Mouse (Mus musculus): Measurements from ENCODE around the gene Rras2.

Gene Rras2

GRCm38 (mm10) chr7:114117444-114117905 is at the start of gene Rras2:
TSS of gene Rras2 (minus strand) at chr7:114117781.
- DNase-seq (ENCODE audit: low spot score in 2 of 2) = peak; percentile 60 to 72

DNA sequence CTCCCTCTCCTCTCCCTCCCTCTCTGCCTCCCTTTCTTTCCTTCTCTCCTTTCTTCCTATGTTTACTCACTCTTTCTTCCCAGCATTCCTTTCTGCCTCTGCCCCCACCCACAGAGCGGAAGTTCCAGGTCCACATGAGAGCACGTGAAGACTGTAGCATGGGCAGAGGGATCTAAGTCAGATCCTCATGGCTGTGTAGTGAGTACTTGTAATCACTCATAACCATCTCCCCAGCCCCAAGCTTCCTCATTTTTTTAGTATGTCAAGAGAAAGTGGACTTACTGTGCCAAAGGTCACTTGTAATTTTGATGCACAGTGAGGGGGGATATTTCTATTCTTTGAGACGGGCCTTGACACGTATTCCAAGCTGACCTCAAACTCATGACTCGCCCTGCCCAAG is 45.4 kb upstream of the Rras2 start:
- no peak for DNase-seq (ENCODE audit: low spot score in 2 of 2)

- DNase-seq (ENCODE audit: low spot score in 2 of 2) = no peak
Observed at GRCm38 (mm10) chr7:114161101-114161500, 43.5 kb upstream of the Rras2 start.

GRCm38 (mm10) chr7:114157716-114158278 is 40.2 kb upstream of the Rras2 start:
- no peak for DNase-seq (ENCODE audit: low spot score in 2 of 2)

- no peak for DNase-seq (ENCODE audit: low spot score in 2 of 2)
Observed at GRCm38 (mm10) chr7:114156364-114156763, 38.8 kb upstream of the Rras2 start.

- DNase-seq (ENCODE audit: low spot score in 2 of 2) = no peak
Observed at GRCm38 (mm10) chr7:114155053-114155865, 37.7 kb upstream of the Rras2 start.

DNA sequence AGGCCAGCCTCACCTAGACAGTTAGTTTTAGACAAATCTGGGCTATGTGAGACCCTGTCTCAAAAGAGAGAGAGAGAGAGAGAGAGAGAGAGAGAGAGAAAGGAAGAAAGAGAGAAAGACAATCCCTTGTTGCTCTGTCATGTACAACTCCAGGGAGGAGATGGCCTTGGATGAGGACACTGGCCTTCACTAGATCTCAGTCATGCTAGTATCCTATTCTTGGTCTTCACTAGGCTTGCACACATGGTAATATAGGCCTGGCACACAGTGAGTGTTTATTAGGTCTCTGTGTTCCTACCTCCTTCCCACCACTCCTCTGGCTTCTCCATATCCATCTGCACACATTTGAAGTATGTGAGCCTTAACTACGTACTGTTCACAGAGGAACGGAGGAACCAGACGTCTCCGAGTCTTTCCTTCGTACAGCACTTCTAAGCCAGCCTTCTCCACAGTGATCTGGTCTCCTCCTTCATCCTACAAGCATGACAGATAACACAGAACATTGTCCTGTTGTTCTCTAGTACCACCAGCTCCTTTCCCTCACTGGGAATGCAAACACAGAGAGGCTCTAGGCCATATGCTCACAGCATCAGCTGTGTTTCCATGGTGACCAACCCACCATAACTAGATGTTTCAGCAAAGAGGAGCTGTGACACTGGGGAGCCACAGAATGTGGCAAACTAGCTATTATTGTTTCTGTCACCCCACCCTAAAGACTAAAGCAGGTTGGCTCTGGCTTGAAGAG is 33.6 kb upstream of the Rras2 start:
- DNase-seq (ENCODE audit: low spot score in 2 of 2) = no peak

GRCm38 (mm10) chr7:114149564-114149963 is 32.0 kb upstream of the Rras2 start:
- DNase-seq (ENCODE audit: low spot score in 2 of 2) = no peak

DNA sequence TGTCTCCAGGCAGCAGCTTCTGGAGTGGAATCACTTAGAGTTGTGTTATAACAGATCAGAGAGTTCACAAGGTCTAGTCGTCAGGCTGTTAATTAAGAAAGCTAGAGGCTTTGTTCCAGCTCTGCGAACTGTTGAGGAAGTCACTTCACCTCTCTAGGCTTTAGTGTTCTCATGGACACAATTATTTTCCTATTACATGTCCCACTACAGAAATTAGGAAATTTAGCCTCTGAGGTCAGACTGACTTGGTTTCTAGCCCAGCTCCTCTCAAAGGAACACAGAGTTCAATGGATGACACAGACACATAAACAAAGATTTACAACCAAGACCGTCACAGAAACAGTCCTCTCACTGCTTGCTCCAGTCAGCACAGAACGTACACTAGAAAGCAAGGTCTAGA is 31.6 kb upstream of the Rras2 start:
- no peak for DNase-seq (ENCODE audit: low spot score in 2 of 2)

DNA sequence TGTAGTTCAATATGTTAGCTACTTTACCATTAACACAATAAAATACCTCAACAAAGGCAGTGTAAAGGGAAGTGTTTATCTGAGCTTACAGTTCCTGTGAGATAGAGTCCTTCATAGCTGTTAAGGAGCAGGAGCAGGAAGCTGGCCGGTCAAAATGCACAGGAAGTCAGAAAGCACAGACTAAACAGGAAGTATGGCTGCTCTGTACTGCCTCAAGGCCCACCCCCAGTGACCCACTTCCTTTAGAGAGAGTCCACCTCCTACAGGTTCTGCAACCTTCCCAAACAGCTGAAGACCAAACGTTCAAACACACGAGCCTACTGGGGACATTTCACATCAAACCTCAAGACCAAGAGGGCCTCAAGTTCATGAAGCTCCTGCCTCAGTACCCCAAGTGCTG is 28.3 kb upstream of the Rras2 start:
- no peak for DNase-seq (ENCODE audit: low spot score in 2 of 2)

DNA sequence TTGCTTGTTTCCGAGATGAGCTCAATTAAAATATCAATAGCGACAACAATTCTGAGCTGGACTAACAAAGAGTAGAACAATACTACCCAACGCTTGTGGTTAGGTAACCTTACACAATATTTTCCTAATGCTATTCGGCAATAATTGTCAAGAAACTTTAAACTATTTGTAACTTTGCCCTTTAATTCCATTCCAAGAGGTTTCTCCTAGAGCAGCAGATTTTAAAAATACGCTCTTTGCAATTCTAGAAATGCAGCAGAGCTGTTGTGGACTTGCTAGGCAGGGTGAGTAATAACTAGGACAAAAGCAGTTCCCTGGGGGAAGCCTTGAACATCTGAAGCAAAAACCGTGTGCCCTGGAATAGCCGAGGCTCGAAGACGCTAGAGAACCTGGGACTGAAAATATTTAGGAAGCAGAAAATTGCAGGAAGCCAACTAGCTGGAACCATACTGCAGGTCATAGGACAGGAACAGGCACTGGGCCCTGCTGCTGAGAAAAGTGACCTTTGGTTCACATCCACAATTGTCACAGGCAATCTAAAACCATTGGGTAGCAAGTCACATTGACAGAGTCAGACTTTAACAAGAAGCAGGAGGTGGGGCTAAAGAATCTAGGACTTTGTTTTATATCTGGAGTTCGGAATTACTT is 24.7 kb upstream of the Rras2 start:
- DNase-seq (ENCODE audit: low spot score in 2 of 2) = no peak

DNA sequence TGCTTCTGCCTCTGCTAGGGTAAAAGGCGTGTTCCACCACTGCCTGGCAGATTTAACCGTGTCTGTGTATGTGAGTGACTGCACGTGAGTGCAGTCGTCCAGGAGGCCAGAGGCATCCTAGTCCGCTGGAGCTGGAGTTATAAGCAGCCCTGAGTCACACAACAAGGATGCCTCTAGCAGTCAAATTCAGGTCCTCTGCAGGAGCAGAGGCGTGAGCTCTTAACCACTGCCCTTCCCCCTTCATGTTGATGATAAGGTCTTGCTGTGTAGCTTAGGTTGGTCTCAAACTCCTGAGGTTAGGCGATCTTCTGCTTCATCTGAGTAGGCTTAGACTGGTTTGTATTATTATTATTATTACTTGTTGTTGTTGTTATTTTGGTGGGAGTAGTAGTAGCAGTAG is 22.4 kb upstream of the Rras2 start:
- no peak for DNase-seq (ENCODE audit: low spot score in 2 of 2)

DNA sequence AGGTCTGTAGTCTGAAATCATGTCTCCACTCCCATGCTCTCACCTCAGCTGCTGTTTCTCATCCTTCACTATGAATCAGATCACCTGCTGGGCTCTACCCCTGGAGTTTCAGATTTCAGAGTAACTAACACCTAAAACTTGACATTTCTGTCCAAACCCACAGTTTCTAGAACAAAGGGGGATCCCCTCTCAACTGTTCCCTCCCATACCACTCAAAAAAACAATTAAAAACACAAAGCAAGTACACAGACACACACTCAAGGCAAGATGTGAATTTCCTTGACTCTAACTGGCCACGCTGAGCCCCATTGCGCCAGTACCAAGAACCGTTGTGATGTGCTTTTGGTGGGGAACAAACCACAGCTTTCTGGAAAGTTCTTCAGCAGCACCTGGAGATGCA is 21.8 kb upstream of the Rras2 start:
- no peak for DNase-seq (ENCODE audit: low spot score in 2 of 2)

DNA sequence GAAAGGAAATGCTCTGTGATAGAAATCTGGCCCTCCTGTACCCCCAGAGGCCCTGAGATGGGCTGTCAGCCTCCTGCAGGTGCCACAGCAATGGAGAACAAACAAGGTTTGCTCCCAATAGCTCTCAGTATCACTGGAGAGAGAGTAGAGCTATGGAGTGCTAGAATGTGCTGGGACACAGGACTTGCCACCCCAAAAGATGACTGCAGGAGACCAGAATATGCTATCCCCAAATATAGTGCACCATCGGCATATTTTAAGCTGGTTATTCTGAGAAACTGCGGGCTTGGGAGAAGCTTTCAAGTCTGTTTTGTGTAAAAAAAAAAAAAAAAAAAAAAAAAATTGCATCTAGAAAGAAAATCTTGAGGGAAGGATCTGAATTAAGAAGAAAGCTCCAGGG is 20.7 kb upstream of the Rras2 start:
- no peak for DNase-seq (ENCODE audit: low spot score in 2 of 2)

DNA sequence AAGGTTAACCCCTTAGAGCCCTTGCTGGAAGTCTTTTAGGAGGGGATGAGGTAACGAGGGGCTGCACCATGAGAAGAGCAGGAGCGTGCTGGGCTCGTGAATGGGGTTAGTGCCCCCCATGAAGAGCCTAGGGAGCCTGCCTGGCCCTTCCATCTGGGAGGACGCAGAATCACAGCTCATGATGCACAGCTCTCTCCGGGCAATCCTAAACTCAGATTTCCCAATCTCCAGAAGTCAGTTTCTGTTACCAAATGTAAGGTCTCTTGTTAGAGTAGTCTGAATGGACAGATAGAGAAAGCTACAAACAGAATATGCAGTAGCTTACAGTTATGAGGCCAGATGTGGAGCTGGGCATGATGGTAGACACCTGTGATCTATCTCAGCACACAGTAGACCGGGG is 17.6 kb upstream of the Rras2 start:
- no peak for DNase-seq (ENCODE audit: low spot score in 2 of 2)

GRCm38 (mm10) chr7:114133957-114134356 is 16.4 kb upstream of the Rras2 start:
- DNase-seq (ENCODE audit: low spot score in 2 of 2) = no peak

DNA sequence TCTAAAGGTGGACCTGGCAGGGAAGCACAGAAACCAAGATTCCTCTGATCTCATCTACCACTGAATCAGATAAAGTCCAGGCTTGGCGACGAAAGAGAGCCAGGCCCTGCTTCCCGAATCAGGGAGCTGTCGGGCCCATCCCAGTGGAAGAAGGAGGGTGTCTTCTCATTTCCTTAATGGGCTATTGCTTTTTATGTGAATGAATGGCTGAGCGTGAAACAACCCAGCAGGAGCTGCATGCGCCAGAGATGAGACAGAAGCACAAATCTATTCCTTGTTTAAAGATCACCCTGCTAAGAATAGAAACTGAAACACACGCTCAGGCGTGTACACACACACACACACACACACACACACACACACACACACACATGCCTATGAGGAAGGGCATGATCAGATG is 14.7 kb upstream of the Rras2 start:
- no peak for DNase-seq (ENCODE audit: low spot score in 2 of 2)

- no peak for DNase-seq (ENCODE audit: low spot score in 2 of 2)
Observed at GRCm38 (mm10) chr7:114129281-114129680, 11.7 kb upstream of the Rras2 start.

DNA sequence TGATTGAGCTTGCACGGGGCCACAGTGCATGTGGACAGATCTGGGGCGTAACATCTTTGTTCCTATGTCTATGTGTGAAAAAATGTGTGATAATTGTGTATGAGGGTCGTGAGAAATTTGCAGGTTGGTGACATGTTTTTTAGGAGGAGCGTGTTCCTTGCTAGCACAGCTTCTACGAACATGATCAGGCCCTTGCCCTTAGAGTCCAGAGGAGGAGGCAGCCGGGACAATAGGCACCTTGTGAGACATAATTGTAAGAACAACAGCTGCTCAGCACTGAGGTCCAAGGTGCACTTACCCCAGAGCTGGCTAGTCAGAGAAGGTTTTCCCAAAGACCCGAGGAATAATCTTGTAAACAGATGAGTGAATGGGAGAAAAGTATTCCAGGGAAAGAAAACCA is 599 bp upstream of the Rras2 start:
- DNase-seq (ENCODE audit: low spot score in 2 of 2) = no peak

GRCm38 (mm10) chr7:114116711-114117351 is 750 bp downstream of the Rras2 start:
- peak; percentile 14 to 15 for DNase-seq (ENCODE audit: low spot score in 2 of 2)

GRCm38 (mm10) chr7:114115961-114116360 is 1.6 kb downstream of the Rras2 start:
- no peak for DNase-seq (ENCODE audit: low spot score in 2 of 2)

DNA sequence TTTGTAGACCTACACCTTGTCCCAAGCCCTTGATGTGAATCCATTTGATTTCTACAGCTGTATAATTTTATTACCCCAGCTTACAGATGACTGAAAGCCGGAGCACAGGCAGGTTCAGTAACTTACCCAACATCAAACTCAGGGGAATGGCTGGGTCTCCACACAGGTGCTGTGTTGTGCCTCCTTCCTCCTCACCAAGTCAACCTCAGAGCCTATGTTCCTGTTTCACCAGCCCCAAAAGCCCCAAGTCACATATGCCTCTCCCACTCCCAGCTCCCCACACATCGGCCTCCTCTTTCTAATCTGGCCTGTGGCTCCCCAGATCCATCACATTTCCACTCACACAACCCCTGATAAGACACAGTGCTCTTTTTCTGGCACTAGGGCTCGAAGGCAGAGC is 2.6 kb downstream of the Rras2 start:
- DNase-seq (ENCODE audit: low spot score in 2 of 2) = no peak

Measured in spleen, postnatal 14 days (tissue).